Mouse (Mus musculus) thymus, adult 2 months (tissue): ENCODE measurements around the gene Slc12a4. TPM values are rescaled to one million over a fixed set of nuclear protein-coding genes. Genes with fewer than 3 reads are reported as not detected.
A peak's percentile ranks its signal among the peaks of the same experiment; 100 is the strongest.
"Not testable (repeated sequence)": the region's sequence is repeated elsewhere in the genome, so short reads cannot be mapped to it uniquely, and the experiment has no call there.

ENCODE experiments used
- DNase-seq: peaks from one replicate; pipeline ENCODE4 v3.0.0; 2021
- H3K27ac ChIP-seq: fragments of 200-500 bp; 2 replicates; pipeline ENCODE4 v1.5.1; 2012; ENCODE audit warnings: low read length, control low read depth; ENCODE audit not compliant: control insufficient read depth, insufficient read depth
- H3K27me3 ChIP-seq: fragments of 200-500 bp; 2 replicates; pipeline ENCODE4 v1.6.1; 2012; ENCODE audit warnings: mild to moderate bottlenecking, low read length, moderate library complexity, mixed read lengths; ENCODE audit not compliant: control insufficient read depth, insufficient read depth
- H3K36me3 ChIP-seq: fragments of 200-500 bp; 2 replicates; pipeline ENCODE4 v1.6.1; 2012; ENCODE audit warnings: mild to moderate bottlenecking, low read length, moderate library complexity; ENCODE audit not compliant: control insufficient read depth, insufficient read depth
- H3K4me1 ChIP-seq: fragments of 200-500 bp; replicated peaks from 2 replicates; pipeline ENCODE4 v1.6.1; 2012; ENCODE audit warnings: low read length; ENCODE audit not compliant: control insufficient read depth, insufficient read depth
- H3K4me3 ChIP-seq: fragments of 200-500 bp; 2 replicates; pipeline ENCODE4 v1.5.1; 2012; ENCODE audit warnings: mild to moderate bottlenecking, low read length, control low read depth, moderate library complexity; ENCODE audit not compliant: control insufficient read depth, insufficient read depth
- CTCF ChIP-seq: fragments of 200-500 bp; IDR thresholded peaks from 2 replicates; pipeline ENCODE4 v1.5.1; 2012; ENCODE audit warnings: mild to moderate bottlenecking, control low read depth, low read length, moderate library complexity, borderline replicate concordance; ENCODE audit not compliant: control insufficient read depth, poor library complexity, insufficient read depth; ENCODE audit errors: extremely low read depth
- POLR2A ChIP-seq: fragments of 200-500 bp; IDR thresholded peaks from 2 replicates; pipeline ENCODE4 v1.6.1; 2012; ENCODE audit warnings: mild to moderate bottlenecking, low read length, control low read depth, moderate library complexity; ENCODE audit not compliant: control insufficient read depth, poor library complexity, insufficient read depth; ENCODE audit errors: extremely low read depth
- WGBS: fragments of 180-500 bp; shearing (Covaris S2); methylation state at CpG from one replicate; pipeline ENCODE4 v1.1.7; 2018; 5-methylcytosine and 5-hydroxymethylcytosine counted together
- polyA plus RNA-seq: library from polyadenylated mRNA; depleted of rRNA; stranded (reverse); fragments of >200 nt; gene quantifications from 2 replicates; pipeline ENCODE4 v1.2.3, GENCODE M21; 2012; rRNA removed

The Slc12a4 gene
- polyA plus RNA-seq = 69.3 TPM in 2 replicates

- WGBS = under 1% methylated on average over 45 of the region's 47 CpGs
- H3K4me3 ChIP-seq = peak within 1 kb of the TSS; percentile 95
- peak; percentile 86 for DNase-seq
- peak within 1 kb of the TSS; percentile 8; the same call in 1 of the 2 replicates for H3K27ac ChIP-seq
- H3K4me1 ChIP-seq = peaks cover 19% of the 10 kb centered on the region
- H3K36me3 ChIP-seq = no peaks in the 10 kb centered on the region
- no peaks in the 10 kb centered on the region for H3K27me3 ChIP-seq
- TF ChIP-seq CTCF = peak; percentile 56
- peak; percentile 63 for TF ChIP-seq POLR2A
Observed at GRCm38 (mm10) chr8:105965905-105966341, at the start of gene Slc12a4. Gene Slc12a4 (minus strand): TSS chr8:105966097.

GRCm38 (mm10) chr8:106012203-106012602 is 46.3 kb upstream of the Slc12a4 start:
- H3K27ac ChIP-seq, H3K36me3 ChIP-seq, DNase-seq, H3K27me3 ChIP-seq, H3K4me3 ChIP-seq: not testable (repeated sequence)
- WGBS = 86% methylated on average over 8 of the region's 8 CpGs
- H3K4me1 ChIP-seq = peaks cover 14% of the 10 kb centered on the region

- Histone ChIP-seq H3K27me3 (no peaks in the 10 kb centered on the region), H3K4me3 (peak within 1 kb of the TSS; percentile 81), H3K4me1 (peaks cover 14% of the 10 kb centered on the region), H3K27ac (no peak within 1 kb of the TSS; the same call in 1 of the 2 replicates), H3K36me3 (no peaks in the 10 kb centered on the region)
- no peak for TF ChIP-seq POLR2A
- 0 out of 2 replicates have a peak, but pooled peaks have one; percentile 7 for TF ChIP-seq CTCF
- DNase-seq = no peak
- WGBS = 6% methylated on average over 6 of the region's 6 CpGs
Observed at GRCm38 (mm10) chr8:106011643-106011986, 45.7 kb upstream of the Slc12a4 start, which contains the start of gene Ddx28. Gene Ddx28 (minus strand): TSS chr8:106011882.

GRCm38 (mm10) chr8:106010748-106011642 is 45.1 kb upstream of the Slc12a4 start:
- Histone ChIP-seq H3K27ac (no peak overlapping the region; the same call in 1 of the 2 replicates), H3K4me3 (peak overlapping the region; percentile 81), H3K27me3 (no peaks in the 10 kb centered on the region), H3K36me3 (no peaks in the 10 kb centered on the region), H3K4me1 (peaks cover 14% of the 10 kb centered on the region)
- peak; percentile 89 for DNase-seq
- TF ChIP-seq CTCF (peak; percentile 52; the same call in 1 of the 2 replicates), POLR2A (peak; percentile 71)
- WGBS = 2% methylated on average over 74 of the region's 74 CpGs

GRCm38 (mm10) chr8:106007891-106008290 is 42.0 kb upstream of the Slc12a4 start:
- H3K4me3 ChIP-seq, DNase-seq, H3K27ac ChIP-seq, H3K36me3 ChIP-seq, H3K27me3 ChIP-seq: not testable (repeated sequence)
- H3K4me1 ChIP-seq = peaks cover 14% of the 10 kb centered on the region
- WGBS = 76% methylated on average over 3 of the region's 3 CpGs

- Histone ChIP-seq H3K27me3 (no peaks in the 10 kb centered on the region), H3K4me1 (peaks cover 14% of the 10 kb centered on the region), H3K36me3 (no peaks in the 10 kb centered on the region), H3K27ac (no peak overlapping the region), H3K4me3 (no peak overlapping the region)
- TF ChIP-seq CTCF (no peak), POLR2A (no peak)
- 69% methylated on average over 3 of the region's 3 CpGs for WGBS
- no peak for DNase-seq
Observed at GRCm38 (mm10) chr8:106007135-106007534, 41.2 kb upstream of the Slc12a4 start.
